8 mouse cellular contexts compared by ENCODE assay signal in the genomic region with DNA sequence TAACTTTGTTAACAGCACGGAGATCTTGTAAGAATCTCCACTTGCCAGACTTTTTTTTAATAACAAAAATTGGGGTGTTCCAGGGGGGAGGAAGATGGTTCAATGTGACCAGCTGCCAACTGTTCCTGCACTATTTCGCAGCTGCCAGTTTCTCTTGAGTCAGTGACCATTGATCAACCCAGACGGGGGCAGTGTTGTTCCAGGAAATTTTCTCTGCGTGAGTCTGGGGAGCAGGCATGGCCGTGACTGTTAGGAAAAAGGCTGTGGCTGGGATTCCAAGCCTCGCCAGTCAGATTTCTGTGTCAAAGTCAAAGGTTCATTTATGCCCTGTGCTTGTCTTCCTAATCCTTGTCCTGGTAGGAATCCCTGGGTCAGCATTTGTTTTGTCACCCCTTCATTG.
DNase-seq lines count a peak whose midpoint lies in the region; ATAC-seq and TF ChIP-seq lines count a peak whose summit lies in the region.

No protein-coding gene starts in this region.

- WGBS in heart, adult 2 months: 9% methylated on average over 6 of the region's 6 CpGs
- WGBS in lung, embryonic 14.5 days: 11% methylated on average over 6 of the region's 6 CpGs

- intact Hi-C loops in heart, adult 2 months (cut with DNase I): loop anchor here (1.0 to 5.0 kb wide), 4 partner anchors 57 to 328 kb away; no protein-coding TSS in a partner anchor

- H3K9ac ChIP-seq in heart, adult 2 months (ENCODE audit: low read depth, low read length): peak overlapping the region; percentile 29; the same call in 1 of the 2 replicates
- no peak overlapping the region for H3K9ac ChIP-seq in lung, embryonic 14.5 days

- DNase-seq in 3134 (ENCODE audit: extremely low read depth, insufficient read length, low spot score): peak; percentile 23
- DNase-seq in Patski (ENCODE audit: low read depth, low spot score): peak; percentile 42
- DNase-seq in heart, adult 2 months: peak; percentile 74 to 80
- DNase-seq in kidney, postnatal 4 days: peak; percentile 88 to 90
- peak; percentile 95 for DNase-seq in lung, embryonic 14.5 days
- DNase-seq in right cerebral cortex, postnatal 14 days: peak; percentile 82
- DNase-seq in urinary bladder, postnatal 25 days (ENCODE audit: low spot score): peak; percentile 57

- no peaks in the 10 kb centered on the region for H3K36me3 ChIP-seq in heart, adult 2 months (ENCODE audit: control insufficient read depth, insufficient read depth, low read length)
- no peaks in the 10 kb centered on the region for H3K36me3 ChIP-seq in lung, embryonic 14.5 days (ENCODE audit: insufficient read depth)

- TF ChIP-seq POLR2A in heart, adult 2 months (IDR thresholded peaks at IDR 0.05; ENCODE audit: insufficient read depth, low read depth, low read length): no peak

- H3K27me3 ChIP-seq in Patski: no peaks in the 10 kb centered on the region
- H3K27me3 ChIP-seq in heart, adult 2 months (ENCODE audit: control insufficient read depth, insufficient read depth, low read length): no peaks in the 10 kb centered on the region
- H3K27me3 ChIP-seq in lung, embryonic 14.5 days (ENCODE audit: insufficient read depth, low read length): no peaks in the 10 kb centered on the region

- ATAC-seq in Patski: no peak
- peak; percentile 72; the same call in 1 of the 2 replicates for ATAC-seq in common myeloid progenitor, adult 5-6 weeks (replicated peaks; ENCODE audit: low read depth, poor library complexity, severe bottlenecking)
- ATAC-seq in lung, embryonic 14.5 days (ENCODE audit: insufficient read depth): peak; percentile 60; the same call in 1 of the 2 replicates

- no peaks in the 10 kb centered on the region for H3K9me3 ChIP-seq in lung, embryonic 14.5 days (ENCODE audit: low read depth, low read length)

- no peak overlapping the region for H3K4me2 ChIP-seq in lung, embryonic 14.5 days

- no peaks in the 10 kb centered on the region for H3K79me2 ChIP-seq in heart, adult 2 months (replicated peaks; ENCODE audit: control insufficient read depth, insufficient read depth, low read length)

- no peak overlapping the region for H3K4me3 ChIP-seq in heart, adult 2 months
- no peak overlapping the region for H3K4me3 ChIP-seq in lung, embryonic 14.5 days (ENCODE audit: low read depth, low read length)

- CTCF ChIA-PET in Patski (lab: Charles Lee): interaction anchor here (1.1 to 1.3 kb wide), 3 partner anchors 28 to 138 kb away, joined by 3 to 7 read pairs (median 5); no protein-coding TSS in a partner anchor

- peak; percentile 80 for TF ChIP-seq EP300 in heart, adult 2 months (IDR thresholded peaks at IDR 0.05; ENCODE audit: insufficient read depth, low read depth, low read length)

- POLR2A ChIA-PET in Patski (lab: Charles Lee): interaction anchor here (1.8 kb wide), 1 partner anchor 55 kb away, joined by 7 read pairs; no protein-coding TSS in a partner anchor

- in situ Hi-C loops in Patski (cut with MboI; ENCODE audit: low pct_unique_long_range_greater_than_20kb): loop anchor here (5.0 to 10.0 kb wide), 3 partner anchors 53 to 321 kb away; no protein-coding TSS in a partner anchor

- peaks cover 3% of the 10 kb centered on the region for H3K4me1 ChIP-seq in heart, adult 2 months (ENCODE audit: control insufficient read depth, insufficient read depth, low read length)
- H3K4me1 ChIP-seq in lung, embryonic 14.5 days (ENCODE audit: insufficient read depth): no peaks in the 10 kb centered on the region

- H3K27ac ChIP-seq in heart, adult 2 months: no peak overlapping the region
- no peak overlapping the region for H3K27ac ChIP-seq in lung, embryonic 14.5 days (ENCODE audit: low read depth)

- peak; percentile 83 for TF ChIP-seq CTCF in Patski (IDR thresholded peaks at IDR 0.05)
- TF ChIP-seq CTCF in heart, adult 2 months (IDR thresholded peaks at IDR 0.05): peak; percentile 77
- TF ChIP-seq CTCF in lung, embryonic 14.5 days (IDR thresholded peaks at IDR 0.05; ENCODE audit: low read depth): peak; percentile 78

Comparison
In these comparisons a context has a peak if more than half of its experiments do, and no peak if none do; other contexts are left out.
1. DNase-seq: peak in every context shown above with its lines; median percentile 95 in lung, embryonic 14.5 days; 89 in kidney, postnatal 4 days; 82 in right cerebral cortex, postnatal 14 days; 77 in heart, adult 2 months; 57 in urinary bladder, postnatal 25 days; 42 in Patski; 23 in 3134.